Mouse (Mus musculus): ENCODE results near the gene Scd3. TPM values are rescaled to one million over a fixed set of nuclear protein-coding genes. Genes with fewer than 3 reads are reported as not detected.

Scd3 gene
- total and polyA plus RNA-seq, 3 experiments: 0.27 to 3.8 TPM; not detected in 1

GRCm38 (mm10) chr19:44267499-44268002, 64.5 kb downstream of the Scd3 start:
- H3K4me3 ChIP-seq (ENCODE audit: low read depth, low read length): peak overlapping the region; percentile 74
- DNase-seq (ENCODE audit: low spot score) (no peak), ATAC-seq (ENCODE audit: extremely low read depth, insufficient number of reproducible peaks, low FRiP score, poor library complexity, severe bottlenecking) (no peak)
- H3K9me3 ChIP-seq (replicated peaks): no peaks in the 10 kb centered on the region
- no peaks in the 10 kb centered on the region for H3K27me3 ChIP-seq (ENCODE audit: insufficient read depth, low read length)
- H3K4me1 ChIP-seq (ENCODE audit: insufficient read depth, low read depth, low read length): peaks cover 45% of the 10 kb centered on the region
- no peak for TF ChIP-seq CTCF (IDR thresholded peaks at IDR 0.05; ENCODE audit: low read depth, low read length)
- no peak for TF ChIP-seq POLR2AphosphoS5 (IDR thresholded peaks at IDR 0.05; ENCODE audit: insufficient replicate concordance, low read depth, low read length)
- TF ChIP-seq GATA1 (IDR thresholded peaks at IDR 0.05; ENCODE audit: borderline replicate concordance, low read length): no peak
- TF ChIP-seq GATA2 (IDR thresholded peaks at IDR 0.05; ENCODE audit: borderline replicate concordance, low read depth, low read length): no peak
- no peak for TF ChIP-seq TAL1 (conservative IDR thresholded peaks at IDR 0.05; ENCODE audit: low read depth, low read length)
- peaks cover 1% of the 10 kb centered on the region for H3K36me3 ChIP-seq (replicated peaks)

GRCm38 (mm10) chr19:44273711-44274110, 70.6 kb downstream of the Scd3 start:
- TF ChIP-seq TAL1 (conservative IDR thresholded peaks at IDR 0.05; ENCODE audit: low read depth, low read length) (no peak), CTCF (IDR thresholded peaks at IDR 0.05; ENCODE audit: low read depth, low read length) (no peak), GATA2 (IDR thresholded peaks at IDR 0.05; ENCODE audit: borderline replicate concordance, low read depth, low read length) (no peak), POLR2AphosphoS5 (IDR thresholded peaks at IDR 0.05; ENCODE audit: insufficient replicate concordance, low read depth, low read length) (no peak), GATA1 (IDR thresholded peaks at IDR 0.05; ENCODE audit: borderline replicate concordance, low read length) (no peak)
- no peak overlapping the region for H3K4me3 ChIP-seq (ENCODE audit: low read depth, low read length)
- no peaks in the 10 kb centered on the region for H3K36me3 ChIP-seq (replicated peaks)
- ATAC-seq (ENCODE audit: extremely low read depth, insufficient number of reproducible peaks, low FRiP score, poor library complexity, severe bottlenecking) (no peak), DNase-seq (ENCODE audit: low spot score) (no peak)
- H3K9me3 ChIP-seq (replicated peaks): no peaks in the 10 kb centered on the region
- no peaks in the 10 kb centered on the region for H3K27me3 ChIP-seq (ENCODE audit: insufficient read depth, low read length)
- peaks cover 17% of the 10 kb centered on the region for H3K4me1 ChIP-seq (ENCODE audit: insufficient read depth, low read depth, low read length)

- H3K9me3 ChIP-seq (replicated peaks): no peaks in the 10 kb centered on the region
- DNase-seq (ENCODE audit: low spot score): no peak
- H3K36me3 ChIP-seq (replicated peaks): no peaks in the 10 kb centered on the region
- no peak for ATAC-seq (ENCODE audit: extremely low read depth, insufficient number of reproducible peaks, low FRiP score, poor library complexity, severe bottlenecking)
- no peaks in the 10 kb centered on the region for H3K27me3 ChIP-seq (ENCODE audit: insufficient read depth, low read length)
- H3K4me3 ChIP-seq (ENCODE audit: low read depth, low read length): no peak overlapping the region
- peaks cover 15% of the 10 kb centered on the region for H3K4me1 ChIP-seq (ENCODE audit: insufficient read depth, low read depth, low read length)
- TF ChIP-seq GATA1 (IDR thresholded peaks at IDR 0.05; ENCODE audit: borderline replicate concordance, low read length) (no peak), POLR2AphosphoS5 (IDR thresholded peaks at IDR 0.05; ENCODE audit: insufficient replicate concordance, low read depth, low read length) (no peak), CTCF (IDR thresholded peaks at IDR 0.05; ENCODE audit: low read depth, low read length) (no peak), TAL1 (conservative IDR thresholded peaks at IDR 0.05; ENCODE audit: low read depth, low read length) (no peak), GATA2 (IDR thresholded peaks at IDR 0.05; ENCODE audit: borderline replicate concordance, low read depth, low read length) (no peak)
Observed at GRCm38 (mm10) chr19:44274452-44274851, 71.4 kb downstream of the Scd3 start.

DNA sequence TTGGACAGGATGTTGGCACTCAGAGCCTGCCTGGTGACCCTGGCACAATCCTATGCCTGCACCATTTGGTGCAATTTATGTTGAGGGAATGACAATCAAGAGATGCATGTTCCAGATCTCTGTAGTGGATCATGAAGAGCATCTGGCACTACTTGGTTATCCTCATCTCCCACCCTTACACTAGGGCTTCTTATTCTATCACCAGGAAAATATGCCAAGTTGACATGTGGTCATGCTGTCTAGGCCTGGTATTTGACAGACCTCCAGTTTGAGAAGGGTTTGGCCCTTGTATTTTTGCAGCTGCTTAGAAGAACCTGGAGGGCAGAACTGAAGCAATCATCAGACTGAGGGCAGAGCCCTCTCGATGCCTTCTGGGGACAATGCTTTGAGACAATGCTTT, 72.3 kb downstream of the Scd3 start:
- Histone ChIP-seq H3K9me3 (replicated peaks) (no peaks in the 10 kb centered on the region), H3K4me1 (ENCODE audit: insufficient read depth, low read depth, low read length) (peaks cover 19% of the 10 kb centered on the region), H3K36me3 (replicated peaks) (no peaks in the 10 kb centered on the region), H3K4me3 (ENCODE audit: low read depth, low read length) (no peak overlapping the region), H3K27me3 (ENCODE audit: insufficient read depth, low read length) (no peaks in the 10 kb centered on the region)
- no peak for ATAC-seq (ENCODE audit: extremely low read depth, insufficient number of reproducible peaks, low FRiP score, poor library complexity, severe bottlenecking)
- TF ChIP-seq TAL1 (conservative IDR thresholded peaks at IDR 0.05; ENCODE audit: low read depth, low read length) (no peak), GATA2 (IDR thresholded peaks at IDR 0.05; ENCODE audit: borderline replicate concordance, low read depth, low read length) (no peak), GATA1 (IDR thresholded peaks at IDR 0.05; ENCODE audit: borderline replicate concordance, low read length) (no peak), POLR2AphosphoS5 (IDR thresholded peaks at IDR 0.05; ENCODE audit: insufficient replicate concordance, low read depth, low read length) (no peak), CTCF (IDR thresholded peaks at IDR 0.05; ENCODE audit: low read depth, low read length) (no peak)
- DNase-seq (ENCODE audit: low spot score): no peak

GRCm38 (mm10) chr19:44276861-44277260, 73.8 kb downstream of the Scd3 start:
- no peaks in the 10 kb centered on the region for H3K27me3 ChIP-seq (ENCODE audit: insufficient read depth, low read length)
- ATAC-seq (ENCODE audit: extremely low read depth, insufficient number of reproducible peaks, low FRiP score, poor library complexity, severe bottlenecking) (no peak), DNase-seq (ENCODE audit: low spot score) (no peak)
- no peaks in the 10 kb centered on the region for H3K9me3 ChIP-seq (replicated peaks)
- TF ChIP-seq TAL1 (conservative IDR thresholded peaks at IDR 0.05; ENCODE audit: low read depth, low read length) (no peak), GATA2 (IDR thresholded peaks at IDR 0.05; ENCODE audit: borderline replicate concordance, low read depth, low read length) (no peak), CTCF (IDR thresholded peaks at IDR 0.05; ENCODE audit: low read depth, low read length) (no peak), GATA1 (IDR thresholded peaks at IDR 0.05; ENCODE audit: borderline replicate concordance, low read length) (no peak), POLR2AphosphoS5 (IDR thresholded peaks at IDR 0.05; ENCODE audit: insufficient replicate concordance, low read depth, low read length) (no peak)
- peaks cover 32% of the 10 kb centered on the region for H3K4me1 ChIP-seq (ENCODE audit: insufficient read depth, low read depth, low read length)
- H3K36me3 ChIP-seq (replicated peaks): no peaks in the 10 kb centered on the region
- H3K4me3 ChIP-seq (ENCODE audit: low read depth, low read length): no peak overlapping the region

- no peaks in the 10 kb centered on the region for H3K27me3 ChIP-seq (ENCODE audit: insufficient read depth, low read length)
- no peaks in the 10 kb centered on the region for H3K9me3 ChIP-seq (replicated peaks)
- ATAC-seq (ENCODE audit: extremely low read depth, insufficient number of reproducible peaks, low FRiP score, poor library complexity, severe bottlenecking): no peak
- TF ChIP-seq POLR2AphosphoS5 (IDR thresholded peaks at IDR 0.05; ENCODE audit: insufficient replicate concordance, low read depth, low read length) (no peak), TAL1 (conservative IDR thresholded peaks at IDR 0.05; ENCODE audit: low read depth, low read length) (no peak), GATA1 (IDR thresholded peaks at IDR 0.05; ENCODE audit: borderline replicate concordance, low read length) (no peak), CTCF (IDR thresholded peaks at IDR 0.05; ENCODE audit: low read depth, low read length) (no peak), GATA2 (IDR thresholded peaks at IDR 0.05; ENCODE audit: borderline replicate concordance, low read depth, low read length) (no peak)
- no peak overlapping the region for H3K4me3 ChIP-seq (ENCODE audit: low read depth, low read length)
- DNase-seq (ENCODE audit: low spot score): no peak
- H3K4me1 ChIP-seq (ENCODE audit: insufficient read depth, low read depth, low read length): peaks cover 43% of the 10 kb centered on the region
- no peaks in the 10 kb centered on the region for H3K36me3 ChIP-seq (replicated peaks)
Observed at GRCm38 (mm10) chr19:44277931-44278330, 74.9 kb downstream of the Scd3 start.

Data from G1E (cell line).